Mouse (Mus musculus) C2C12 (cell line): ENCODE data around the gene Igsf23.

Experiments used
- CEBPB ChIP-seq: IDR thresholded peaks from one replicate; pipeline ENCODE4 v1.6.1; 2011; ENCODE audit warnings: low read depth, mild to moderate bottlenecking, control low read depth, moderate library complexity
- CTCF ChIP-seq: IDR thresholded peaks from one replicate; pipeline ENCODE4 v1.5.1; 2011; ENCODE audit not compliant: control insufficient read depth, insufficient read depth, insufficient read length
- MAX ChIP-seq: IDR thresholded peaks from one replicate; pipeline ENCODE4 v1.6.1; 2011; ENCODE audit warnings: mild to moderate bottlenecking, control low read depth
- USF1 ChIP-seq: IDR thresholded peaks from one replicate; pipeline ENCODE4 v1.6.1; 2011; ENCODE audit warnings: low read depth, mild to moderate bottlenecking, control low read depth, moderate library complexity

GRCm38 (mm10) chr7:19914558-19914957 lies 36.0 kb downstream of the Igsf23 start:
- TF ChIP-seq CTCF: no peak
- no peak for TF ChIP-seq MAX
- TF ChIP-seq CEBPB: no peak
- no peak for TF ChIP-seq USF1
